In genomic region chrX:9202781-9203405, GRCm38 (mm10) we compare ENCODE assay signal across 12 mouse cellular contexts. TPM values are rescaled to one million over a fixed set of nuclear protein-coding genes. Genes with fewer than 3 reads are reported as not detected.
A peak's percentile ranks its signal among the peaks of the same experiment; 100 is the strongest.
DNase-seq lines count a peak whose midpoint lies in the region; ATAC-seq and TF ChIP-seq lines count a peak whose summit lies in the region.
"Had no signal": no experiment of that assay in that cellular context is flagged by ENCODE, and none has a peak within 500 bp of the region (broad histone marks: within the 10 kb centered on the region; RNA-seq: fewer than 3 reads in every experiment).

No protein-coding gene starts in this region.

- no peak for ATAC-seq in cerebellum, adult (ENCODE audit: insufficient number of reproducible peaks, low FRiP score, low TSS enrichment)
- no peak for ATAC-seq in midbrain, embryonic 14.5 days (ENCODE audit: low FRiP score, low TSS enrichment)
- ATAC-seq in heart, embryonic 14.5 days (ENCODE audit: insufficient number of reproducible peaks, insufficient read depth, low FRiP score, low read depth): no peak

- no peaks in the 10 kb centered on the region for H3K4me1 ChIP-seq in midbrain, embryonic 14.5 days (ENCODE audit: control insufficient read depth, insufficient read depth, low read length)
- H3K4me1 ChIP-seq in midbrain, embryonic 10.5 days: peaks cover 9% of the 10 kb centered on the region; the same call in 1 of the 2 replicates
- H3K4me1 ChIP-seq in heart, embryonic 14.5 days (ENCODE audit: control insufficient read depth in 2 of 2, insufficient read depth in 2 of 2, low read length in 2 of 2): peaks cover 0 to 3% of the 10 kb centered on the region in 2 experiments; a peak in 2 of 4 replicates
- H3K4me1 ChIP-seq: limb, embryonic 12.5 days had no signal

- WGBS in midbrain, embryonic 14.5 days: 49% methylated on average over 7 of the region's 7 CpGs
- WGBS in midbrain, embryonic 10.5 days: 70% methylated on average over 7 of the region's 7 CpGs
- 40% methylated on average over 7 of the region's 7 CpGs for WGBS in heart, embryonic 14.5 days

- peak overlapping the region; percentile 37; the same call in 1 of the 2 replicates for H3K27ac ChIP-seq in midbrain, embryonic 14.5 days (replicated peaks; ENCODE audit: low read depth, low read length)
- no peak overlapping the region for H3K27ac ChIP-seq in midbrain, embryonic 10.5 days (replicated peaks)
- peak overlapping the region; percentile 50 to 64; a peak in 3 of 4 replicates for H3K27ac ChIP-seq in heart, embryonic 14.5 days (replicated peaks in 1 of 2; ENCODE audit: control insufficient read depth in 1 of 2, insufficient read depth in 1 of 2, low read depth in 2 of 2, low read length in 2 of 2)
- H3K27ac ChIP-seq in layer of hippocampus, adult 2 months: no peak overlapping the region
- H3K27ac ChIP-seq: limb, embryonic 12.5 days had no signal

- H3K27me3 ChIP-seq in midbrain, embryonic 14.5 days (ENCODE audit: control insufficient read depth, insufficient read depth, low read length): no peaks in the 10 kb centered on the region; the same call in 1 of the 2 replicates
- peaks cover 32% of the 10 kb centered on the region for H3K27me3 ChIP-seq in midbrain, embryonic 10.5 days (ENCODE audit: low read depth, poor library complexity, severe bottlenecking)
- no peaks in the 10 kb centered on the region for H3K27me3 ChIP-seq in heart, embryonic 14.5 days (ENCODE audit: control insufficient read depth, insufficient read depth, low read length)
- no peaks in the 10 kb centered on the region for H3K27me3 ChIP-seq in myocyte (ENCODE audit: control insufficient read depth, insufficient read depth, insufficient read length)

- peak overlapping the region; percentile 31; the same call in 1 of the 2 replicates for H3K9ac ChIP-seq in midbrain, embryonic 14.5 days (replicated peaks; ENCODE audit: low read length)
- H3K9ac ChIP-seq in heart, embryonic 14.5 days (ENCODE audit: low read length): no peak overlapping the region
- H3K9ac ChIP-seq: limb, embryonic 12.5 days had no signal

- H3K9me3 ChIP-seq in midbrain, embryonic 14.5 days (ENCODE audit: control insufficient read depth, low read length): no peaks in the 10 kb centered on the region
- H3K9me3 ChIP-seq in midbrain, embryonic 10.5 days (replicated peaks): peaks cover 11% of the 10 kb centered on the region; the same call in 1 of the 2 replicates
- H3K9me3 ChIP-seq in heart, embryonic 14.5 days (ENCODE audit: control insufficient read depth, low read length): no peaks in the 10 kb centered on the region
- H3K9me3 ChIP-seq: limb, embryonic 12.5 days had no signal

- no peak for TF ChIP-seq POLR2A in myocyte (IDR thresholded peaks at IDR 0.05; ENCODE audit: insufficient read length, low read depth)

- H3K4me2 ChIP-seq in midbrain, embryonic 14.5 days (ENCODE audit: low read length): peak overlapping the region; percentile 34
- H3K4me2 ChIP-seq in heart, embryonic 14.5 days (ENCODE audit: low read length): no peak overlapping the region
- H3K4me2 ChIP-seq in myocyte (ENCODE audit: low read depth): peak overlapping the region; percentile 74
- H3K4me2 ChIP-seq: limb, embryonic 12.5 days had no signal

- peak; percentile 49 for DNase-seq in cerebellum, adult 9-11 months
- DNase-seq in midbrain, embryonic 14.5 days: no peak
- no peak for DNase-seq in midbrain, embryonic 10.5 days (ENCODE audit: low spot score)
- no peak for DNase-seq in layer of hippocampus, adult 2 months (ENCODE audit: low spot score in 2 of 2)
- no peak for DNase-seq in lung, postnatal 10 days

- H3ac ChIP-seq in myocyte (ENCODE audit: control insufficient read depth, insufficient read length): no peak overlapping the region

- peak overlapping the region; percentile 21; the same call in 1 of the 2 replicates for H3K4me3 ChIP-seq in midbrain, embryonic 14.5 days (replicated peaks; ENCODE audit: low read depth, low read length)
- no peak overlapping the region for H3K4me3 ChIP-seq in midbrain, embryonic 10.5 days
- H3K4me3 ChIP-seq in heart, embryonic 14.5 days (ENCODE audit: control insufficient read depth in 1 of 2, insufficient read depth in 1 of 2, low read depth in 1 of 2, low read length in 2 of 2): no peak overlapping the region
- H3K4me3 ChIP-seq in myocyte: no peak overlapping the region
- H3K4me3 ChIP-seq in layer of hippocampus, adult 2 months: no peak overlapping the region
- H3K4me3 ChIP-seq: limb, embryonic 12.5 days had no signal

- H3K36me3 ChIP-seq in midbrain, embryonic 14.5 days (ENCODE audit: control insufficient read depth, insufficient read depth, low read length): no peaks in the 10 kb centered on the region
- H3K36me3 ChIP-seq in midbrain, embryonic 10.5 days: no peaks in the 10 kb centered on the region
- H3K36me3 ChIP-seq in heart, embryonic 14.5 days (ENCODE audit: control insufficient read depth, insufficient read depth, low read length): no peaks in the 10 kb centered on the region
- no peaks in the 10 kb centered on the region for H3K36me3 ChIP-seq in myocyte (ENCODE audit: control insufficient read depth, insufficient read depth)
- H3K36me3 ChIP-seq: limb, embryonic 12.5 days had no signal

- no peak for TF ChIP-seq CTCF in layer of hippocampus, adult 2 months (conservative IDR thresholded peaks at IDR 0.05)

- no peaks in the 10 kb centered on the region for H3K79me2 ChIP-seq in myocyte (ENCODE audit: control insufficient read depth, insufficient read depth)

TF ChIP-seq in myocyte, 11 proteins besides CTCF, POLR2A, EP300 and RAD21:
- TF ChIP-seq REST (IDR thresholded peaks at IDR 0.05; ENCODE audit: insufficient read depth, insufficient read length): no peak
- TF ChIP-seq CEBPB (IDR thresholded peaks at IDR 0.05; ENCODE audit: insufficient read depth, poor library complexity, severe bottlenecking): no peak
- no peak for TF ChIP-seq POLR2AphosphoS2 (IDR thresholded peaks at IDR 0.05; ENCODE audit: insufficient read length, low read depth)
- no peak for TF ChIP-seq E2F4 (IDR thresholded peaks at IDR 0.05; ENCODE audit: insufficient read depth)
- no peak for TF ChIP-seq TCF3 (IDR thresholded peaks at IDR 0.05; ENCODE audit: insufficient read length, low read depth)
- TF ChIP-seq MYOG (IDR thresholded peaks at IDR 0.05; ENCODE audit: control insufficient read depth in 1 of 3, insufficient read depth in 1 of 3, insufficient read length in 2 of 3, low read depth in 2 of 3): no peak
- TF ChIP-seq USF1 (IDR thresholded peaks at IDR 0.05; ENCODE audit: low read depth): no peak
- TF ChIP-seq TCF12 (IDR thresholded peaks at IDR 0.05; ENCODE audit: insufficient read depth, poor library complexity, severe bottlenecking): no peak
- TF ChIP-seq MYOD1 (IDR thresholded peaks at IDR 0.05; ENCODE audit: control insufficient read depth in 1 of 3, insufficient read length in 2 of 3, low read depth in 2 of 3): no peak
- no peak for TF ChIP-seq SRF (IDR thresholded peaks at IDR 0.05; ENCODE audit: control insufficient read depth, insufficient read length, low read depth)
- TF ChIP-seq MAX (IDR thresholded peaks at IDR 0.05; ENCODE audit: low read depth): no peak

RNA-seq across cellular contexts. Expression of gene Lancl3, which starts 3.2 kb away (rescaled TPM):
- polyA plus RNA-seq in midbrain, embryonic 14.5 days (2014; fragmentation: Nextera tagmentation; extraction: Ambion mirVana): 4.0 and 5.3 TPM in 2 replicates
- polyA plus RNA-seq in midbrain, embryonic 10.5 days (2016; fragmentation: Nextera tagmentation; extraction: Ambion mirVana): 0.35 and 0.50 TPM in 2 replicates
- polyA plus RNA-seq in heart, embryonic 14.5 days (2014; fragmentation: Nextera tagmentation; extraction: Ambion mirVana): 0.94 and 1.1 TPM in 2 replicates
- 0.37 TPM for polyA plus RNA-seq in myocyte (2012; fragmentation: generic; extraction: Trizol)
- total RNA-seq in layer of hippocampus, adult 2 months (2021): 1 to 10 TPM; 4.8 to 5.1 TPM
- total RNA-seq: megakaryocyte, adult 5-6 weeks had no signal

RNA-seq across cellular contexts. Expression of gene Gm14862, which starts 53.8 kb away (rescaled TPM):
- not detected in 2 replicates for polyA plus RNA-seq in midbrain, embryonic 14.5 days (2014; fragmentation: Nextera tagmentation; extraction: Ambion mirVana)
- polyA plus RNA-seq in midbrain, embryonic 10.5 days (2016; fragmentation: Nextera tagmentation; extraction: Ambion mirVana): 0.16 and 0.20 TPM in 2 replicates
- 0.27 TPM in 1 of 2 replicates, not detected in the other for polyA plus RNA-seq in heart, embryonic 14.5 days (2014; fragmentation: Nextera tagmentation; extraction: Ambion mirVana)
- not detected for polyA plus RNA-seq in myocyte (2012; fragmentation: generic; extraction: Trizol)
- total RNA-seq in layer of hippocampus, adult 2 months (2021): not detected
- total RNA-seq: adrenal gland, adult 18-20 months; megakaryocyte, adult 5-6 weeks had no signal
- polyA plus RNA-seq: embryonic facial prominence, embryonic 14.5 days; limb, embryonic 12.5 days had no signal

Comparison
In these comparisons a context has a peak if more than half of its experiments do, and no peak if none do; other contexts are left out.
1. H3K27ac ChIP-seq: peak in midbrain, embryonic 14.5 days (single experiment) and heart, embryonic 14.5 days (2 of 2); none in midbrain, embryonic 10.5 days (single experiment) and layer of hippocampus, adult 2 months (single experiment).